Mouse (Mus musculus): ENCODE results near the gene Btrc. TPM values are rescaled to one million over a fixed set of nuclear protein-coding genes. Genes with fewer than 3 reads are reported as not detected.

Gene Btrc
- polyA plus RNA-seq, 1 experiment = 11.2 TPM

DNA sequence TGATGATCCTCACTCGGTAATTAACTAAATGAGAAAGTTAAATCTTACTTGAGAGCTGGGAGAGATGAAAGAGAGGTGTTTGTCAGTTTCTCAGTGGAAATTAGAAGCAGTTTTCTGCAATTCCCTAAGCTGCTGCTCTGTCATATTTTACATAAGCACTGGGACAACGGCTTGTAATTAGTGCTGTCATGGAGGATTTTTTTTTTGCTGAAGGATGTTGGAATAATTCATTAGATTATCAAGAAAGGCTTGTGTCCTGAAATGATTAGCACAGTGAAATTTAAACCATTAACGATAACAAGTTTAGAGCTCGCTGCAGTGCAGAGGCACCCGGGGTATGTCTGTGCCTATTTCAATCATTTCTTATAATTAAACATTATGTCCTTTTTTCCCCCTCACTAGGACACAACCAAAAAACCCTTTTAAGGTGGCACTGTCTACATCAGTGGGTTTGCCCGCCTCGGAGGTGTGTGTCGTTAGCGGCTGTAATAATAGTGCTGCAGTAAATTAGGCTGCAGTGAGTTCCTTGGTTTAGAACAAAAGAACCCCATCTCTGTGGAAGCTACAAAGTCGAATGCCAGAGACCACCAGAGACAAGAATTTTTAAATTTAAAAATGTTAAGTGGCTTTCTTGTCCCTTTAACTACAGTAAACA is 130.7 kb downstream of the Btrc start:
- Histone ChIP-seq H3K36me3 (ENCODE audit: control insufficient read depth, insufficient read depth, low read length) (no peaks in the 10 kb centered on the region), H3K27me3 (ENCODE audit: control insufficient read depth, insufficient read depth, low read length) (no peaks in the 10 kb centered on the region), H3K4me3 (ENCODE audit: extremely low read depth, insufficient read depth, insufficient read length) (no peak overlapping the region), H3K4me1 (ENCODE audit: control insufficient read depth, insufficient read depth, insufficient read length) (no peaks in the 10 kb centered on the region; the same call in none of the 2 replicates), H3K27ac (ENCODE audit: insufficient read depth, low read length) (no peak overlapping the region)
- no peak for TF ChIP-seq CTCF (IDR thresholded peaks at IDR 0.05; ENCODE audit: extremely low read depth, insufficient read depth, insufficient read length, insufficient replicate concordance)
- no peak for TF ChIP-seq POLR2A (IDR thresholded peaks at IDR 0.05; ENCODE audit: low read depth, low read length)
- no peak for DNase-seq (ENCODE audit: low read depth in 1 of 2, low spot score in 2 of 2)
- WGBS = 92% methylated on average over 10 of the region's 10 CpGs

DNA sequence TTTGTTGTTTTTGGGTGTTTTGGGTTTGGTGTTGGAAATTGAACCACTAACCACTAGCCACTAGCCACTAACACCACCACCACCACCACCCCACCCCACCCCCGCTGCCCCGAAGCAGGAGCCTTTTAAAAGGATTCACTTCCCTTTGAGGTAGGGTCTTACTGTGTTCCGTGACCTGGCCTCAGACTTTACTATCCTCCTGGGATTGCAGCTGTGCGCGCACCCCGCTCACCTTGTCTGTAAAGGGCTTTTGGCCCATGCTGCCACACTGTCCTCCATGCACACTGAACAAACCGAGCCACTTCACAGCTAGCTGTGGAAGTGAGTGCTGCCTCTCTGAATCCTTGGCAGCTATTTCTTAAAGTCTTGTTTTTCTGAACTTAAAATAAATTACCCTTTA is 141.9 kb downstream of the Btrc start:
- no peaks in the 10 kb centered on the region for H3K4me1 ChIP-seq (ENCODE audit: control insufficient read depth, insufficient read depth, insufficient read length)
- no peak overlapping the region for H3K4me3 ChIP-seq (ENCODE audit: extremely low read depth, insufficient read depth, insufficient read length)
- no peaks in the 10 kb centered on the region for H3K27me3 ChIP-seq (ENCODE audit: control insufficient read depth, insufficient read depth, low read length)
- no peak for TF ChIP-seq POLR2A (IDR thresholded peaks at IDR 0.05; ENCODE audit: low read depth, low read length)
- no peak for TF ChIP-seq CTCF (IDR thresholded peaks at IDR 0.05; ENCODE audit: extremely low read depth, insufficient read depth, insufficient read length, insufficient replicate concordance)
- peaks cover 7% of the 10 kb centered on the region for H3K36me3 ChIP-seq (ENCODE audit: control insufficient read depth, insufficient read depth, low read length)
- H3K27ac ChIP-seq (ENCODE audit: insufficient read depth, low read length) = no peak overlapping the region
- WGBS = 68% methylated on average over 7 of the region's 7 CpGs
- no peak for DNase-seq (ENCODE audit: low read depth in 1 of 2, low spot score in 2 of 2)

DNA sequence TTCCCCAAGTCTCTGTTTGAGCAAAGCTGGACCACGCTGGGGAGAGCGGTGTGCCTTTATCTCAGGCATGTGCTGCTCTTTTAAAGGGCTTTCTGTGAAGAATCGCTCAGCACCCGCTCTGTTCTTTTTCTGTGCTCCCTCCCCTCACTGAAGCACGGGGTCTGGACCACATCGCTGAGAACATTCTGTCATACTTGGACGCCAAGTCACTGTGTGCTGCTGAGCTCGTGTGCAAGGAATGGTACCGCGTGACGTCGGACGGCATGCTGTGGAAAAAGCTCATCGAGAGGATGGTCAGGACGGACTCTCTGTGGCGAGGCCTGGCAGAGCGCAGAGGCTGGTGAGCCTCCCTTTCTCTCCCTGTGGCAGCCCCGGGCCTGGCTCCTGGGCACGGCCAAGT is 144.0 kb downstream of the Btrc start:
- no peak for DNase-seq (ENCODE audit: low read depth in 1 of 2, low spot score in 2 of 2)
- TF ChIP-seq CTCF (IDR thresholded peaks at IDR 0.05; ENCODE audit: extremely low read depth, insufficient read depth, insufficient read length, insufficient replicate concordance) = no peak
- TF ChIP-seq POLR2A (IDR thresholded peaks at IDR 0.05; ENCODE audit: low read depth, low read length) = no peak
- Histone ChIP-seq H3K4me3 (ENCODE audit: extremely low read depth, insufficient read depth, insufficient read length) (no peak overlapping the region), H3K27ac (ENCODE audit: insufficient read depth, low read length) (no peak overlapping the region), H3K27me3 (ENCODE audit: control insufficient read depth, insufficient read depth, low read length) (no peaks in the 10 kb centered on the region), H3K4me1 (ENCODE audit: control insufficient read depth, insufficient read depth, insufficient read length) (no peaks in the 10 kb centered on the region), H3K36me3 (ENCODE audit: control insufficient read depth, insufficient read depth, low read length) (peaks cover 7% of the 10 kb centered on the region)
- WGBS = 95% methylated on average over 19 of the region's 19 CpGs

DNA sequence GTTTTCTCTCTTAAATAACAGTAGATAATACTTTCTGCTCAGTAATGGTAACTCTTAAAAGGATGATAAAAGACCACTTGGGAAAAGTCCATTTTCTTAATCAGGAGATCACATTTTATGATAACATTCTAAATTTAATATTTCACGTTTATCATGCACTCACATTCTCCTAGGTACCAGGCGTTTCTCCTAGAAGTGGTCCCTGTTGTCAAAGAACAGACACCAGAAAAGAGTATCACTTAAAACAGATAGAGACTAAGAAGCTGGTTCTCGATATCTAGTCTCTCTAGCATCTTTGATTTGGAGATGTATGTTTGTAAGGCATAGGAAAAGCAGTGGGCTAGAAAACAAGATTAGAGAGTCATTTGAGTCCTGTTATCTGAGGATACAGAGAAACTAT is 147.1 kb downstream of the Btrc start:
- no peak for TF ChIP-seq CTCF (IDR thresholded peaks at IDR 0.05; ENCODE audit: extremely low read depth, insufficient read depth, insufficient read length, insufficient replicate concordance)
- Histone ChIP-seq H3K4me3 (ENCODE audit: extremely low read depth, insufficient read depth, insufficient read length) (no peak overlapping the region), H3K36me3 (ENCODE audit: control insufficient read depth, insufficient read depth, low read length) (peaks cover 17% of the 10 kb centered on the region), H3K27ac (ENCODE audit: insufficient read depth, low read length) (no peak overlapping the region), H3K27me3 (ENCODE audit: control insufficient read depth, insufficient read depth, low read length) (no peaks in the 10 kb centered on the region), H3K4me1 (ENCODE audit: control insufficient read depth, insufficient read depth, insufficient read length) (no peaks in the 10 kb centered on the region)
- 81% methylated on average over 3 of the region's 3 CpGs for WGBS
- no peak for DNase-seq (ENCODE audit: low read depth in 1 of 2, low spot score in 2 of 2)

DNA sequence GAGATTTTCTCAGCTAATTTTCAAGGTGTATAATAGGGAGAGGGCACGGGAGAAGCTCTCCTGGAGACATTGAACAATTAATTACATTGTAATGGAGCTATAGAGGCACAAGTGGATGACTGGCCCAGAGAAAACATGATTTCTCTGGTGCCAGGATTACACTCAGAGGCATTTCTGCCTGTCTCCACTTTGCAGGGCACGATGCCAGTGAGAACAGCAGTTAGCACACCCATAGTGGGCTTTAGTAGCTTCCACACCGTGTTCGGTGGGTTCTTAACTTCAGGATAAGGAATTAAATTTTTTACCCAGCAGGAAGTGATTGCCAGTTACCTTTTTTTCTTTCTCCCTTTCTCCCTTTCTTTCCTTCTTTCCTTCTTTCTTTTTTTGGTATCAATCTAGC is 147.9 kb downstream of the Btrc start:
- no peaks in the 10 kb centered on the region for H3K4me1 ChIP-seq (ENCODE audit: control insufficient read depth, insufficient read depth, insufficient read length)
- no peak overlapping the region for H3K27ac ChIP-seq (ENCODE audit: insufficient read depth, low read length)
- H3K36me3 ChIP-seq (ENCODE audit: control insufficient read depth, insufficient read depth, low read length) = peaks cover 21% of the 10 kb centered on the region
- DNase-seq (ENCODE audit: low read depth in 1 of 2, low spot score in 2 of 2) = no peak
- no peaks in the 10 kb centered on the region for H3K27me3 ChIP-seq (ENCODE audit: control insufficient read depth, insufficient read depth, low read length)
- WGBS = 87% methylated on average over 4 of the region's 4 CpGs
- H3K4me3 ChIP-seq (ENCODE audit: extremely low read depth, insufficient read depth, insufficient read length) = no peak overlapping the region
- no peak for TF ChIP-seq CTCF (IDR thresholded peaks at IDR 0.05; ENCODE audit: extremely low read depth, insufficient read depth, insufficient read length, insufficient replicate concordance)
- no peak for TF ChIP-seq POLR2A (IDR thresholded peaks at IDR 0.05; ENCODE audit: low read depth, low read length)

DNA sequence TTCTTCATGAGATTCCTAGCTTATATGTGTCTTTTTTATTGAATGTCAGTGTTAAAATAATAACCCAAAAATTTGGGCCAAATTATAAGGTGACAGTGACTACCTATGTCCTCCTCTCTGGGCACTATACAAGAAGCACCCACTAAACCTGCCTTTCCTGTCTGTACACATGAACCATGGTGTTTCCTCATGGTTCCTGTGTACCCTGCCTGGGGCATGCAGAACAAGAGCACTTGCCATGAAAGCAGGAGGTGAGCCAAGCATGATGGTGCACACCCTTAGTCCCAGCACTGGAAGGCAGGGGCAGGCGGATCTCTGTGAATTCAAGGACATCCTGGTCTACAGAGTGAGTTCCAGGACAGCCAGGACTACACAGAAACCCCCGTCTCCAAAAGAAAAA is 151.8 kb downstream of the Btrc start:
- 96% methylated on average over 2 of the region's 2 CpGs for WGBS
- DNase-seq (ENCODE audit: low read depth in 1 of 2, low spot score in 2 of 2) = no peak
- H3K27ac ChIP-seq (ENCODE audit: insufficient read depth, low read length) = no peak overlapping the region
- H3K27me3 ChIP-seq (ENCODE audit: control insufficient read depth, insufficient read depth, low read length) = no peaks in the 10 kb centered on the region
- H3K4me3 ChIP-seq (ENCODE audit: extremely low read depth, insufficient read depth, insufficient read length) = no peak overlapping the region
- H3K4me1 ChIP-seq (ENCODE audit: control insufficient read depth, insufficient read depth, insufficient read length) = no peaks in the 10 kb centered on the region
- TF ChIP-seq POLR2A (IDR thresholded peaks at IDR 0.05; ENCODE audit: low read depth, low read length) (no peak), CTCF (IDR thresholded peaks at IDR 0.05; ENCODE audit: extremely low read depth, insufficient read depth, insufficient read length, insufficient replicate concordance) (no peak)
- H3K36me3 ChIP-seq (ENCODE audit: control insufficient read depth, insufficient read depth, low read length) = peaks cover 42% of the 10 kb centered on the region

DNA sequence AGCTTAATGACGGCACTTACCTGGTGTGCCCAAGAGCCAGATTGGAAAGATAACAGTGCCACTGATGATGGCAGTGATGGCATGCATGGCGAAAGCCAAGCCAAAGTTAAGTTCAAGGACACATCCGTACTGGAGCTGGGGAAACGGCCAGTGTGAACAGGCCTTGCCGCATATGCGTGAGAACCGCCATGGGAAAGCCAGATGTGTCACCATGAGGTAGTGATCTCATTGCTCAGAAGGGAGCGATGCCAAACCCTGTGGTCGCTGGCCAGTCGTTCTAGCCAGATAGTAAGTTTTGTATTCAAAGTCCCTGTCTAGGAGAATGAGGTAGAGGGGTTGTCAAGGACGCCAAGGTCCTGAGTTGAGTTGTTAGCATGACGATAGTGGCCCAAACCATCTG is 152.7 kb downstream of the Btrc start:
- Histone ChIP-seq H3K4me3 (ENCODE audit: extremely low read depth, insufficient read depth, insufficient read length) (no peak overlapping the region), H3K4me1 (ENCODE audit: control insufficient read depth, insufficient read depth, insufficient read length) (no peaks in the 10 kb centered on the region), H3K27ac (ENCODE audit: insufficient read depth, low read length) (no peak overlapping the region), H3K36me3 (ENCODE audit: control insufficient read depth, insufficient read depth, low read length) (peaks cover 44% of the 10 kb centered on the region), H3K27me3 (ENCODE audit: control insufficient read depth, insufficient read depth, low read length) (no peaks in the 10 kb centered on the region)
- TF ChIP-seq POLR2A (IDR thresholded peaks at IDR 0.05; ENCODE audit: low read depth, low read length) = no peak
- no peak for TF ChIP-seq CTCF (IDR thresholded peaks at IDR 0.05; ENCODE audit: extremely low read depth, insufficient read depth, insufficient read length, insufficient replicate concordance)
- DNase-seq (ENCODE audit: low read depth in 1 of 2, low spot score in 2 of 2) = no peak
- WGBS = 93% methylated on average over 12 of the region's 12 CpGs

Measured in spleen, adult 2 months (tissue).